Mouse (Mus musculus): ENCODE data around the gene Gm21776.
"Not testable (repeated sequence)": the region's sequence is repeated elsewhere in the genome, so short reads cannot be mapped to it uniquely, and the experiment has no call there.

Gene Gm21776

DNA sequence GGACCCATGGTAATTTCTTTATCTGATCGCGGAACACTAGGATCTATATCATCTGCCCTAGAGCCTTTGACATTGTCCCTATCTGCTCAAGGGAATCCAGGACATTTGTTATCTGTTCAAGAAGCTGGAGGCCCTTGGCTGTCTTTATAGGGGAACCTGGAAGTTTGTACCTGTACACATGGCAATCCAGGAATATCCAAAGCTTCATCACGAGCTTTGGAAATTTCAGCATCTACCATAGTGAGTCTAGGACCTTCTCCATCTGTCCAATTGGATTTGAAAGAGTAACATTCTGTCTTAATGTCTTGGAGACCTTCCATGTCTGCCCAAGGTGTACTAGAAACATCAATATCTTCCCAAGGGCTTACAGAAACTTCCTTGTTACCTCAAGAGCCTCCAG, at the start of gene Gm21776:
Gm21776 (plus strand) TSS at position 301 of the 400 bp plus-strand sequence.
- DNase-seq (ENCODE audit: low read depth, low spot score) = not testable (repeated sequence)
